8 mouse cellular contexts compared by ENCODE assay signal in the genomic region with DNA sequence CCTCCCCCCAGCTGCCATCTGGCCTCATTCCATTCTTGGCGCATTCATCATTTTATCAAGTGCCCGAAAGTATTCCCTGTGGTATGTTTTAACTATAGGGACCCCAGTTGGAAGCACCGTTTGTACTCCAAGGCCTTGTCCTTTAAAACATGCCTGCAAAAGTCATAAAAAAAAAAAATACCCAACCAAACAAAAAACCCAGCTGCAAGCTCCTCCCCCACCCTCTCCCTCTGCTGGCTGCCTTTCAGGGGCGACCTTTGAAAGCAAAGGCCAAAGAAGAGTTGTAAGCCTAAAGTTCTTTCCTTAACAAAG. TPM values are rescaled to one million over a fixed set of nuclear protein-coding genes. Genes with fewer than 3 reads are reported as not detected.
DNase-seq lines count a peak whose midpoint lies in the region; ATAC-seq and TF ChIP-seq lines count a peak whose summit lies in the region.

No protein-coding gene starts in this region.

- H3K4me3 ChIP-seq in cerebellum, adult 2 months (replicated peaks; ENCODE audit: insufficient read depth, low read depth, low read length) = peak overlapping the region; percentile 19
- H3K4me3 ChIP-seq in embryonic facial prominence, embryonic 14.5 days (ENCODE audit: low read depth, low read length) = peak overlapping the region; percentile 96
- H3K4me3 ChIP-seq in intestine, embryonic 14.5 days (ENCODE audit: low read depth, low read length) = peak overlapping the region; percentile 79
- H3K4me3 ChIP-seq in liver, embryonic 14.5 days (ENCODE audit: insufficient read depth in 1 of 2, low read depth in 2 of 2, low read length in 2 of 2) = no peak overlapping the region

- no peak overlapping the region for H3K27ac ChIP-seq in cerebellum, adult 2 months (ENCODE audit: insufficient read depth, low read length)
- H3K27ac ChIP-seq in embryonic facial prominence, embryonic 14.5 days (replicated peaks; ENCODE audit: low read depth, low read length) = peak overlapping the region; percentile 91
- peak overlapping the region; percentile 80; the same call in 1 of the 2 replicates for H3K27ac ChIP-seq in intestine, embryonic 14.5 days (ENCODE audit: low read depth)
- no peak overlapping the region for H3K27ac ChIP-seq in liver, embryonic 14.5 days

- no peak for DNase-seq in cerebellum, adult 2 months
- DNase-seq in cerebellum, postnatal 4 days (ENCODE audit: low spot score in 2 of 2) = no peak
- DNase-seq in embryonic facial prominence, embryonic 14.5 days (ENCODE audit: low spot score) = no peak
- no peak for DNase-seq in intestine, embryonic 14.5 days (ENCODE audit: low spot score)
- no peak for DNase-seq in liver, embryonic 14.5 days (ENCODE audit: low read depth in 3 of 3, low spot score in 3 of 3)
- peak; percentile 54 for DNase-seq in retina, embryonic 14.5 days (ENCODE audit: low spot score)
- DNase-seq in left cerebral cortex, adult 9 months (ENCODE audit: low spot score in 2 of 2) = no peak
- DNase-seq in left cerebral cortex, adult 11 months (ENCODE audit: low spot score) = no peak

- TF ChIP-seq CTCF in cerebellum, adult 2 months (IDR thresholded peaks at IDR 0.05; ENCODE audit: borderline replicate concordance, insufficient read depth, low read depth, low read length) = no peak
- TF ChIP-seq CTCF in liver, embryonic 14.5 days (IDR thresholded peaks at IDR 0.05; ENCODE audit: low read depth) = no peak

- no peaks in the 10 kb centered on the region for H3K9me3 ChIP-seq in embryonic facial prominence, embryonic 14.5 days (ENCODE audit: control insufficient read depth, low read length)
- no peaks in the 10 kb centered on the region for H3K9me3 ChIP-seq in intestine, embryonic 14.5 days (ENCODE audit: control insufficient read depth, low read length)
- H3K9me3 ChIP-seq in liver, embryonic 14.5 days (ENCODE audit: control insufficient read depth, low read length) = no peaks in the 10 kb centered on the region

- WGBS in cerebellum, adult 2 months = 26% methylated on average over 4 of the region's 4 CpGs
- 3% methylated on average over 4 of the region's 4 CpGs for WGBS in embryonic facial prominence, embryonic 14.5 days
- 6% methylated on average over 4 of the region's 4 CpGs for WGBS in intestine, embryonic 14.5 days
- WGBS in liver, embryonic 14.5 days (ENCODE audit: insufficient replicate concordance) = 42% methylated on average over 4 of the region's 4 CpGs

- TF ChIP-seq POLR2A in cerebellum, adult 2 months (IDR thresholded peaks at IDR 0.05; ENCODE audit: borderline replicate concordance, insufficient read depth, low read length) = no peak

- H3K4me2 ChIP-seq in embryonic facial prominence, embryonic 14.5 days (ENCODE audit: low read depth, low read length) = peak overlapping the region; percentile 95
- peak overlapping the region; percentile 98 for H3K4me2 ChIP-seq in intestine, embryonic 14.5 days (ENCODE audit: low read length)
- peak overlapping the region; percentile 1 for H3K4me2 ChIP-seq in liver, embryonic 14.5 days (ENCODE audit: low read depth)

- H3K9ac ChIP-seq in embryonic facial prominence, embryonic 14.5 days (ENCODE audit: low read depth, low read length) = peak overlapping the region; percentile 95
- H3K9ac ChIP-seq in intestine, embryonic 14.5 days (ENCODE audit: low read length) = peak overlapping the region; percentile 91
- H3K9ac ChIP-seq in liver, embryonic 14.5 days (replicated peaks) = no peak overlapping the region

- TF ChIP-seq EP300 in liver, embryonic 14.5 days (IDR thresholded peaks at IDR 0.05; ENCODE audit: low read depth) = no peak

- no peaks in the 10 kb centered on the region for H3K27me3 ChIP-seq in cerebellum, adult 2 months (ENCODE audit: control insufficient read depth, insufficient read depth, low read length)
- no peaks in the 10 kb centered on the region for H3K27me3 ChIP-seq in embryonic facial prominence, embryonic 14.5 days (replicated peaks; ENCODE audit: control insufficient read depth, insufficient read depth, low read length)
- no peaks in the 10 kb centered on the region for H3K27me3 ChIP-seq in intestine, embryonic 14.5 days (replicated peaks; ENCODE audit: control insufficient read depth, insufficient read depth, low read length)
- peaks cover 19% of the 10 kb centered on the region for H3K27me3 ChIP-seq in liver, embryonic 14.5 days (ENCODE audit: control insufficient read depth, insufficient read depth, low read length)

- peaks cover 35% of the 10 kb centered on the region for H3K36me3 ChIP-seq in embryonic facial prominence, embryonic 14.5 days (ENCODE audit: control insufficient read depth, insufficient read depth, low read length)
- H3K36me3 ChIP-seq in intestine, embryonic 14.5 days (ENCODE audit: control insufficient read depth, insufficient read depth, low read length) = peaks cover 34% of the 10 kb centered on the region
- no peaks in the 10 kb centered on the region for H3K36me3 ChIP-seq in liver, embryonic 14.5 days (replicated peaks; ENCODE audit: control insufficient read depth, insufficient read depth, low read depth)

- no peak for ATAC-seq in embryonic facial prominence, embryonic 14.5 days (ENCODE audit: low read depth)
- no peak for ATAC-seq in intestine, embryonic 14.5 days (replicated peaks; ENCODE audit: low FRiP score, low TSS enrichment, low read depth)
- no peak for ATAC-seq in liver, embryonic 14.5 days (ENCODE audit: insufficient read depth)

- H3K4me1 ChIP-seq in cerebellum, adult 2 months (ENCODE audit: control insufficient read depth, insufficient read depth, low read length) = peaks cover 7% of the 10 kb centered on the region
- peaks cover 47% of the 10 kb centered on the region for H3K4me1 ChIP-seq in embryonic facial prominence, embryonic 14.5 days (ENCODE audit: control insufficient read depth, insufficient read depth, low read length)
- H3K4me1 ChIP-seq in intestine, embryonic 14.5 days (replicated peaks; ENCODE audit: control insufficient read depth, insufficient read depth, low read length) = peaks cover 35% of the 10 kb centered on the region
- H3K4me1 ChIP-seq in liver, embryonic 14.5 days (replicated peaks; ENCODE audit: control insufficient read depth in 2 of 2, insufficient read depth in 2 of 2, low read length in 1 of 2) = peaks cover 3 to 17% of the 10 kb centered on the region in 2 experiments

RNA-seq across cellular contexts. Expression of gene Rasl11b, which starts 1.2 kb away (rescaled TPM):
- 40.7 and 44.3 TPM in 2 replicates for polyA plus RNA-seq in cerebellum, adult 2 months (2012; rRNA removed)
- polyA plus RNA-seq in embryonic facial prominence, embryonic 14.5 days (2014; fragmentation: Nextera tagmentation; extraction: Ambion mirVana) = 62.9 and 75.4 TPM in 2 replicates
- polyA plus RNA-seq in intestine, embryonic 14.5 days (2014; fragmentation: Nextera tagmentation; extraction: Ambion mirVana) = 39.6 and 43.8 TPM in 2 replicates
- 3.2 and 3.6 TPM in 2 replicates for polyA plus RNA-seq in liver, embryonic 14.5 days (2012; rRNA removed)
- polyA plus RNA-seq in liver, embryonic 14.5 days (2014; fragmentation: Nextera tagmentation; extraction: Ambion mirVana) = 2.3 and 3.0 TPM in 2 replicates

Comparison
In these comparisons a context has a peak if more than half of its experiments do, and no peak if none do; other contexts are left out.
1. H3K27ac ChIP-seq: peak in embryonic facial prominence, embryonic 14.5 days (single experiment) and intestine, embryonic 14.5 days (single experiment); none in cerebellum, adult 2 months (single experiment) and liver, embryonic 14.5 days (single experiment).
2. H3K4me3 ChIP-seq: peak in cerebellum, adult 2 months (single experiment), embryonic facial prominence, embryonic 14.5 days (single experiment) and intestine, embryonic 14.5 days (single experiment); none in liver, embryonic 14.5 days (0 of 2).
3. H3K4me2 ChIP-seq: peak in every context shown above with its lines; median percentile 98 in intestine, embryonic 14.5 days; 95 in embryonic facial prominence, embryonic 14.5 days; 1 in liver, embryonic 14.5 days.